Mouse (Mus musculus) C2C12 (cell line): ENCODE results near the gene Casc3. TPM values are rescaled to one million over a fixed set of nuclear protein-coding genes. Genes with fewer than 3 reads are reported as not detected.
A peak's percentile ranks its signal among the peaks of the same experiment; 100 is the strongest.

Experiments
- H3K27me3 ChIP-seq: one replicate; pipeline ENCODE4 v1.6.1; 2011; ENCODE audit not compliant: control insufficient read depth, insufficient read depth, insufficient read length
- H3K36me3 ChIP-seq: one replicate; pipeline ENCODE4 v1.6.1; 2011; ENCODE audit not compliant: control insufficient read depth, insufficient read depth
- H3K4me3 ChIP-seq: one replicate; pipeline ENCODE4 v1.5.1; 2011; ENCODE audit warnings: mild to moderate bottlenecking, control low read depth; ENCODE audit not compliant: poor library complexity, insufficient read depth, severe bottlenecking
- H3K79me2 ChIP-seq: one replicate; pipeline ENCODE4 v1.6.1; 2011; ENCODE audit not compliant: control insufficient read depth, insufficient read depth
- H3K79me3 ChIP-seq: one replicate; pipeline ENCODE4 v1.6.1; 2011; ENCODE audit warnings: low read depth, control low read depth
- H3ac ChIP-seq: one replicate; pipeline ENCODE3; 2011; ENCODE audit warnings: low read depth; ENCODE audit not compliant: control insufficient read depth, insufficient read length
- CEBPB ChIP-seq: IDR thresholded peaks from one replicate; pipeline ENCODE4 v1.6.1; 2011; ENCODE audit warnings: low read depth, mild to moderate bottlenecking, control low read depth, moderate library complexity
- CTCF ChIP-seq: IDR thresholded peaks from one replicate; pipeline ENCODE4 v1.5.1; 2011; ENCODE audit not compliant: control insufficient read depth, insufficient read depth, insufficient read length
- FOSL1 ChIP-seq: IDR thresholded peaks from one replicate; pipeline ENCODE4 v1.8.0; 2011; ENCODE audit warnings: mild to moderate bottlenecking, low read length; ENCODE audit not compliant: poor library complexity, insufficient read depth, severe bottlenecking
- MAX ChIP-seq: IDR thresholded peaks from one replicate; pipeline ENCODE4 v1.6.1; 2011; ENCODE audit warnings: mild to moderate bottlenecking, control low read depth
- MYOD1 ChIP-seq: IDR thresholded peaks from one replicate; pipeline ENCODE4 v1.6.1; 2011; ENCODE audit warnings: low read depth; ENCODE audit not compliant: control insufficient read depth, insufficient read length
- MYOG ChIP-seq: IDR thresholded peaks from one replicate; pipeline ENCODE4 v1.6.1; 2011; ENCODE audit not compliant: control insufficient read depth, insufficient read length; ENCODE audit errors: extremely low read depth
- USF1 ChIP-seq: IDR thresholded peaks from one replicate; pipeline ENCODE4 v1.6.1; 2011; ENCODE audit warnings: low read depth, mild to moderate bottlenecking, control low read depth, moderate library complexity
- polyA plus RNA-seq: library from polyadenylated mRNA; unstranded; fragments of >200 nt; fragmentation: generic; extraction: Trizol; gene quantifications from one replicate; pipeline ENCODE4 v1.2.1, GENCODE M21; 2012; ENCODE audit warnings: missing spikeins

Gene Casc3
- polyA plus RNA-seq, 1 experiment, result 24.4 TPM

- Histone ChIP-seq H3K79me2 (peaks cover 92% of the 10 kb centered on the region), H3ac (no peak overlapping the region), H3K36me3 (peaks cover 70% of the 10 kb centered on the region), H3K79me3 (peaks cover 37% of the 10 kb centered on the region), H3K4me3 (no peak overlapping the region), H3K27me3 (no peaks in the 10 kb centered on the region)
- TF ChIP-seq CEBPB (no peak), MYOD1 (no peak), MAX (no peak), CTCF (no peak), USF1 (no peak), MYOG (no peak), FOSL1 (no peak)
These were observed 66.1 kb downstream of the Casc3 start for GRCm38 (mm10) chr11:98870791-98871190.

- peaks cover 32% of the 10 kb centered on the region for H3K79me3 ChIP-seq
- TF ChIP-seq FOSL1 (no peak), CTCF (no peak), USF1 (no peak), MYOG (no peak), CEBPB (no peak), MAX (no peak), MYOD1 (no peak)
- no peak overlapping the region for H3ac ChIP-seq
- no peaks in the 10 kb centered on the region for H3K27me3 ChIP-seq
- H3K79me2 ChIP-seq, result peaks cover 89% of the 10 kb centered on the region
- H3K36me3 ChIP-seq, result peaks cover 66% of the 10 kb centered on the region
- H3K4me3 ChIP-seq, result no peak overlapping the region
These were observed 66.7 kb downstream of the Casc3 start for GRCm38 (mm10) chr11:98871416-98871815.

GRCm38 (mm10) chr11:98872040-98872439, 67.3 kb downstream of the Casc3 start:
- H3K4me3 ChIP-seq, result no peak overlapping the region
- H3ac ChIP-seq, result no peak overlapping the region
- peaks cover 89% of the 10 kb centered on the region for H3K79me2 ChIP-seq
- TF ChIP-seq USF1 (no peak), MYOG (no peak), MYOD1 (no peak), FOSL1 (no peak), CEBPB (no peak), CTCF (no peak), MAX (no peak)
- no peaks in the 10 kb centered on the region for H3K27me3 ChIP-seq
- H3K36me3 ChIP-seq, result peaks cover 59% of the 10 kb centered on the region
- H3K79me3 ChIP-seq, result peaks cover 36% of the 10 kb centered on the region

DNA sequence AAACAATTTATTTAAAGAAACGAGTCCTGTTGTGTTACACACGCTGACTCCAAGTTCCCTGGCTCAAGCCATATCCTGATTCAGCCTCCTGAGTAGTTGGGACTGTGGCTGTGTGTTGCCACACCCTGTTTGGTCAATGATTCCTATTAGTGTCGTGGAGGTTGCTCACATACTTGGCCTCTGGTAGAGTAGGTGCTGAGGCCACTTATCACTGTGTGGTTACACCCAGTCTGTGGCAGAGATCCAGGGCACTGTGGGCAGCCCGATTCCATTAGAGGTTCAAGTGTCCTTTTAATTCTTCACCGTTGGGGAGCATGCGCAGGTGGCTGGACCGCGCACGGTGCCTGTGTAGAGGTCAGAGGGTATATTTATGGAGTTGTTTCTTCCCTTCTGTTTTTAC, 69.2 kb downstream of the Casc3 start:
- Histone ChIP-seq H3K79me3 (peaks cover 36% of the 10 kb centered on the region), H3K36me3 (peaks cover 49% of the 10 kb centered on the region), H3K4me3 (no peak overlapping the region), H3ac (no peak overlapping the region), H3K79me2 (peaks cover 88% of the 10 kb centered on the region), H3K27me3 (no peaks in the 10 kb centered on the region)
- no peak for TF ChIP-seq MYOG
- no peak for TF ChIP-seq CTCF
- TF ChIP-seq FOSL1, result no peak
- peak; percentile 38 for TF ChIP-seq CEBPB
- no peak for TF ChIP-seq USF1
- TF ChIP-seq MYOD1, result no peak

DNA sequence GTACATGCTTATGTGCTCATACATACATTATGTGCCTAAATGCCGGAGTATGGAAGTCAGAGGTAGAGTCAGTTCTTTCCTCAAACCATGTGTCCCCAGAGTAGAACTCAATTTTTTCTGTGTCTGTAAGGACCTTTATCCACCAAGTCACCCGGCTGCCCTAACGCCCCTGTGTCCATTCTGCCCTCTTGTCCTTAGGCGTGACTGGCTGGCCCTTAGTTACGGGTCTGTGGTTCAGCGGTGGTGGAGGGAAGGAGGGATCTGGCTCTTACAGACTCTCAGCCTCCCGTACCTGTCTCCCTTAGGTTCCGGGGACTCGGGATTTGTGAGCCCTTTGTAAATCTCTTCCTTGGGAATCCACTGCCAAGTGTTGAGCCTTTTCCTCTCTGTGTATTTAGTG, 72.3 kb downstream of the Casc3 start:
- H3K79me2 ChIP-seq, result peaks cover 85% of the 10 kb centered on the region
- H3ac ChIP-seq, result no peak overlapping the region
- H3K79me3 ChIP-seq, result peaks cover 45% of the 10 kb centered on the region
- TF ChIP-seq CEBPB (no peak), MYOD1 (no peak), FOSL1 (no peak), MAX (no peak), USF1 (no peak), CTCF (no peak), MYOG (no peak)
- H3K27me3 ChIP-seq, result no peaks in the 10 kb centered on the region
- peaks cover 22% of the 10 kb centered on the region for H3K36me3 ChIP-seq
- H3K4me3 ChIP-seq, result no peak overlapping the region

Other genes with a start within 250 kb of the Casc3 start
- gene Ormdl3, start 217.5 kb upstream of the Casc3 start, polyA plus RNA-seq, result 25.0 TPM
- gene Lrrc3c, start 206.6 kb upstream of the Casc3 start, polyA plus RNA-seq, result not detected
- 0.34 TPM for gene Gm12355, start 179.2 kb upstream of the Casc3 start, polyA plus RNA-seq
- not detected for gene Gsdma3, start 178.5 kb upstream of the Casc3 start, polyA plus RNA-seq
- gene Gsdma2, start 158.1 kb upstream of the Casc3 start, polyA plus RNA-seq, result not detected
- not detected for gene Gsdma, start 140.6 kb upstream of the Casc3 start, polyA plus RNA-seq
- 244 TPM for gene Psmd3, start 122.4 kb upstream of the Casc3 start, polyA plus RNA-seq
- gene Csf3, start 103.6 kb upstream of the Casc3 start, polyA plus RNA-seq, result not detected
- 33.1 TPM for gene Med24, start 75.5 kb upstream of the Casc3 start, polyA plus RNA-seq
- gene Thra, start 64.3 kb upstream of the Casc3 start, polyA plus RNA-seq, result 28.1 TPM
- gene Nr1d1, start 29.6 kb upstream of the Casc3 start, polyA plus RNA-seq, result 22.3 TPM
- gene Msl1, start 9.4 kb upstream of the Casc3 start, polyA plus RNA-seq, result 40.5 TPM
- 0.66 TPM for gene Rapgefl1, start 31.9 kb downstream of the Casc3 start, polyA plus RNA-seq
- 4.5 TPM for gene Wipf2, start 58.7 kb downstream of the Casc3 start, polyA plus RNA-seq
- gene Cdc6, start 102.9 kb downstream of the Casc3 start, polyA plus RNA-seq, result 24.1 TPM
- gene Rara, start 122.9 kb downstream of the Casc3 start, polyA plus RNA-seq, result 31.9 TPM
- not detected for gene Gjd3, start 178.1 kb downstream of the Casc3 start, polyA plus RNA-seq
- gene Top2a, start 219.3 kb downstream of the Casc3 start, polyA plus RNA-seq, result 83.8 TPM
- gene Igfbp4, start 236.3 kb downstream of the Casc3 start, polyA plus RNA-seq, result 38.5 TPM